ENCODE assay signal across 11 mouse cellular contexts in the genomic region with DNA sequence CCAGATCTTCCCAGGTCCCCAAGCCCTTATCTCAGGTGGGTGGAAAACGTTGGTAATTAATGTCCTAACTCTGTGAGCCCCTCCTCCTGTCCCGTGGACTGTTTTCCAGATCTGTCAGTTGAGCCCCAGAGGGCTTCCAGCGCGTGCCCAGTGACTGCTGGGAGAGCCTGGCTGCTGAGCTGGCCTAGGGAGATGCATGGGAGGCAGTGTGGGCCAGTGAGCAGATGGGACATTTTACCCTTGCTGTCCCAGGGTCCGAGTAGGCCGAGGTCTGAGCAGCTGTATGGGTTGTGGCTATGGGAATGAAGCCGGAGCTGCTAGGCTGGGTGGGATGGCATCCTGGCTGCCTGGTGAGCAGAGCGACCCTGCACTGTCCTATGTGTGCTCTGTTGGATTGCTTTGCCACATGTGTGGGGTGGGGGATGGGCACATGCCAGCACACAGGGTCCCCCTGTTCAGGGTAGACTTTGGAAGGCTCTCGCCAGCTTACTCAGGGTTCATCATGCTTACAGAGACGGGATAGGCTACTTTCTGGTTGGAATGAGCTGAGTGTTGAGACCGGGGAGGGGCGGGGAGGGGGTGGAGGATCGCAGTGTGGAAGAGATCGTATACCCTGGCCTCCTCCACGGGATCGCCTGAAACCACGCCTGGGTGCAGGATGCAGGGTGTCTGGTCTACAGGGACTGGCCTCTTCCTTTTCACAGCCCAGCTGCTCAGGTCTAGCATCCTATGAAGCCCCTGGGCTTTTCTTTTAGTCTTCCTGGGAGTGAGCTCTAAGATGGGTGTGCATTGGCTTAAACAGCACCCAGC.
A peak's percentile ranks its signal among the peaks of the same experiment; 100 is the strongest.
DNase-seq lines count a peak whose midpoint lies in the region; ATAC-seq and TF ChIP-seq lines count a peak whose summit lies in the region.
"Had no signal": no experiment of that assay in that cellular context is flagged by ENCODE, and none has a peak within 500 bp of the region (broad histone marks: within the 10 kb centered on the region; RNA-seq: fewer than 3 reads in every experiment).

No protein-coding gene starts in this region.

- ATAC-seq in kidney, embryonic 14.5 days (ENCODE audit: low FRiP score, low TSS enrichment) = no peak
- ATAC-seq: activated CD4-positive, CD25-positive, alpha-beta regulatory T cell, adult 4 months had no signal

- H3K4me2 ChIP-seq in kidney, embryonic 14.5 days (replicated peaks; ENCODE audit: low read depth, low read length) = no peak overlapping the region

- no peaks in the 10 kb centered on the region for H3K27me3 ChIP-seq in kidney, embryonic 14.5 days (ENCODE audit: control insufficient read depth, insufficient read depth, low read length)
- no peaks in the 10 kb centered on the region for H3K27me3 ChIP-seq in ES-Bruce4 (ENCODE audit: control insufficient read depth, insufficient read depth, low read length, poor library complexity, severe bottlenecking)

- H3K4me3 ChIP-seq in kidney, embryonic 14.5 days (ENCODE audit: low read length) = no peak overlapping the region
- peak overlapping the region; percentile 22 for H3K4me3 ChIP-seq in ES-Bruce4 (ENCODE audit: low read depth, low read length)

- peaks cover 86% of the 10 kb centered on the region for H3K4me1 ChIP-seq in kidney, embryonic 14.5 days (ENCODE audit: control insufficient read depth, insufficient read depth, low read length)
- peaks cover 18% of the 10 kb centered on the region for H3K4me1 ChIP-seq in ES-Bruce4 (ENCODE audit: control insufficient read depth, insufficient read depth, low read length)

- no peak overlapping the region for H3K9ac ChIP-seq in kidney, embryonic 14.5 days (ENCODE audit: low read depth, low read length)
- H3K9ac ChIP-seq in ES-Bruce4 (ENCODE audit: low read depth, poor library complexity, severe bottlenecking) = peak overlapping the region; percentile 16

- DNase-seq in kidney, adult 8-10 months = no peak
- peak; percentile 10 for DNase-seq in CD4-positive helper T cell, adult 2 months (ENCODE audit: low read depth, low spot score)
- peak; percentile 43 for DNase-seq in induced T-regulatory cell, adult 2 months (ENCODE audit: low read depth)
- no peak for DNase-seq in urinary bladder, adult 2 months (ENCODE audit: low spot score)
- no peak for DNase-seq in layer of hippocampus, adult 18-20 months (ENCODE audit: low spot score in 2 of 2)
- DNase-seq in adrenal gland, postnatal 4 days (ENCODE audit: low spot score in 2 of 2) = no peak
- DNase-seq: cerebellum, adult 9-10 months; lung, adult 2 months had no signal

- no peak for TF ChIP-seq POLR2A in ES-Bruce4 (IDR thresholded peaks at IDR 0.05; ENCODE audit: insufficient read depth, low read length)

- TF ChIP-seq EP300 in ES-Bruce4 (IDR thresholded peaks at IDR 0.05; ENCODE audit: insufficient read depth, low read depth, low read length) = no peak

- no peaks in the 10 kb centered on the region for H3K36me3 ChIP-seq in kidney, embryonic 14.5 days (ENCODE audit: control insufficient read depth, insufficient read depth, low read length)
- H3K36me3 ChIP-seq in ES-Bruce4 (ENCODE audit: control insufficient read depth, insufficient read depth, low read length, poor library complexity, severe bottlenecking) = no peaks in the 10 kb centered on the region

- no peaks in the 10 kb centered on the region for H3K9me3 ChIP-seq in kidney, embryonic 14.5 days (ENCODE audit: control insufficient read depth, low read length)
- no peaks in the 10 kb centered on the region for H3K9me3 ChIP-seq in ES-Bruce4 (replicated peaks; ENCODE audit: control insufficient read depth, insufficient read depth, low read length, poor library complexity, severe bottlenecking)

- no peak for TF ChIP-seq CTCF in ES-Bruce4 (IDR thresholded peaks at IDR 0.05; ENCODE audit: low read depth, low read length)

- WGBS in kidney, embryonic 14.5 days = 50% methylated on average over 17 of the region's 17 CpGs

- H3K27ac ChIP-seq in kidney, embryonic 14.5 days (ENCODE audit: low read depth, low read length) = peak overlapping the region; percentile 79; the same call in 1 of the 2 replicates
- H3K27ac ChIP-seq in ES-Bruce4 (ENCODE audit: insufficient read depth, low read length) = peak overlapping the region; percentile 96

Comparison
In these comparisons a context has a peak if more than half of its experiments do, and no peak if none do; other contexts are left out.
1. DNase-seq: peak in CD4-positive helper T cell, adult 2 months (single experiment) and induced T-regulatory cell, adult 2 months (single experiment); none in kidney, adult 8-10 months (0 of 2), urinary bladder, adult 2 months (single experiment), layer of hippocampus, adult 18-20 months (0 of 2) and adrenal gland, postnatal 4 days (0 of 2).